Mouse (Mus musculus): ENCODE data around the gene Tmem208. TPM values are rescaled to one million over a fixed set of nuclear protein-coding genes. Genes with fewer than 3 reads are reported as not detected.
"Not testable (repeated sequence)": the region's sequence is repeated elsewhere in the genome, so short reads cannot be mapped to it uniquely, and the experiment has no call there.

Tmem208 gene
- polyA plus RNA-seq, 1 experiment from 2014 or later = 126 TPM

- peak overlapping the region; percentile 84 for H3K4me2 ChIP-seq (ENCODE audit: low read length)
- peaks cover 50% of the 10 kb centered on the region for H3K4me1 ChIP-seq (replicated peaks; ENCODE audit: control insufficient read depth, insufficient read depth, low read length)
- under 1% methylated on average over 53 of the region's 53 CpGs for WGBS
- peak overlapping the region; percentile 61 for H3K4me3 ChIP-seq (replicated peaks; ENCODE audit: low read length)
- H3K27ac ChIP-seq (ENCODE audit: low read length) = peak overlapping the region; percentile 91
- ATAC-seq = peak; percentile 91
- H3K9ac ChIP-seq (replicated peaks; ENCODE audit: low read depth, low read length) = peak overlapping the region; percentile 59
- no peaks in the 10 kb centered on the region for H3K9me3 ChIP-seq (ENCODE audit: control insufficient read depth, low read length)
- no peaks in the 10 kb centered on the region for H3K36me3 ChIP-seq (ENCODE audit: control insufficient read depth, insufficient read depth)
- H3K27me3 ChIP-seq (replicated peaks; ENCODE audit: control insufficient read depth, insufficient read depth, low read length) = no peaks in the 10 kb centered on the region
These were observed 37.0 kb upstream of the Tmem208 start for GRCm38 (mm10) chr8:105288958-105289732.

- Histone ChIP-seq H3K4me2 (ENCODE audit: low read length) (peak within 1 kb of the TSS; percentile 84), H3K9ac (replicated peaks; ENCODE audit: low read depth, low read length) (peak within 1 kb of the TSS; percentile 59), H3K9me3 (ENCODE audit: control insufficient read depth, low read length) (no peaks in the 10 kb centered on the region), H3K36me3 (ENCODE audit: control insufficient read depth, insufficient read depth) (no peaks in the 10 kb centered on the region), H3K27me3 (replicated peaks; ENCODE audit: control insufficient read depth, insufficient read depth, low read length) (no peaks in the 10 kb centered on the region), H3K4me1 (replicated peaks; ENCODE audit: control insufficient read depth, insufficient read depth, low read length) (peaks cover 50% of the 10 kb centered on the region), H3K4me3 (replicated peaks; ENCODE audit: low read length) (peak within 1 kb of the TSS; percentile 61), H3K27ac (ENCODE audit: low read length) (peak within 1 kb of the TSS; percentile 91)
- 1% methylated on average over 43 of the region's 43 CpGs for WGBS
- peak; percentile 16 for ATAC-seq
These were observed 36.2 kb upstream of the Tmem208 start, which contains the start of gene 4931428F04Rik for GRCm38 (mm10) chr8:105289805-105290460. Gene 4931428F04Rik (minus strand): TSS chr8:105289864.

- no peak for ATAC-seq
- H3K9ac ChIP-seq (replicated peaks; ENCODE audit: low read depth, low read length) = peak overlapping the region; percentile 59
- no peak overlapping the region for H3K27ac ChIP-seq (ENCODE audit: low read length)
- H3K36me3 ChIP-seq (ENCODE audit: control insufficient read depth, insufficient read depth) = no peaks in the 10 kb centered on the region
- no peaks in the 10 kb centered on the region for H3K27me3 ChIP-seq (replicated peaks; ENCODE audit: control insufficient read depth, insufficient read depth, low read length)
- no peaks in the 10 kb centered on the region for H3K9me3 ChIP-seq (ENCODE audit: control insufficient read depth, low read length)
- peaks cover 44% of the 10 kb centered on the region for H3K4me1 ChIP-seq (replicated peaks; ENCODE audit: control insufficient read depth, insufficient read depth, low read length)
- peak overlapping the region; percentile 61 for H3K4me3 ChIP-seq (replicated peaks; ENCODE audit: low read length)
- H3K4me2 ChIP-seq (ENCODE audit: low read length) = peak overlapping the region; percentile 84
- 4% methylated on average over 31 of the region's 31 CpGs for WGBS
These were observed 35.4 kb upstream of the Tmem208 start for GRCm38 (mm10) chr8:105290554-105291314.

GRCm38 (mm10) chr8:105291364-105291763, 34.8 kb upstream of the Tmem208 start:
- not testable (repeated sequence) for H3K4me2 ChIP-seq (ENCODE audit: low read length)

GRCm38 (mm10) chr8:105291802-105292201, 34.4 kb upstream of the Tmem208 start:
- not testable (repeated sequence) for ATAC-seq; H3K27me3 ChIP-seq (replicated peaks; ENCODE audit: control insufficient read depth, insufficient read depth, low read length); H3K4me2 ChIP-seq (ENCODE audit: low read length); H3K9me3 ChIP-seq (ENCODE audit: control insufficient read depth, low read length); H3K27ac ChIP-seq (ENCODE audit: low read length); H3K9ac ChIP-seq (replicated peaks; ENCODE audit: low read depth, low read length); H3K36me3 ChIP-seq (ENCODE audit: control insufficient read depth, insufficient read depth); H3K4me3 ChIP-seq (replicated peaks; ENCODE audit: low read length)
- 71% methylated on average over 3 of the region's 3 CpGs for WGBS
- H3K4me1 ChIP-seq (replicated peaks; ENCODE audit: control insufficient read depth, insufficient read depth, low read length) = peaks cover 33% of the 10 kb centered on the region

More at GRCm38 (mm10) chr8:105291364-105291763, 34.8 kb upstream of the Tmem208 start:
- H3K27me3 ChIP-seq (replicated peaks; ENCODE audit: control insufficient read depth, insufficient read depth, low read length); H3K9me3 ChIP-seq (ENCODE audit: control insufficient read depth, low read length); H3K27ac ChIP-seq (ENCODE audit: low read length); H3K4me3 ChIP-seq (replicated peaks; ENCODE audit: low read length); H3K9ac ChIP-seq (replicated peaks; ENCODE audit: low read depth, low read length); ATAC-seq; H3K36me3 ChIP-seq (ENCODE audit: control insufficient read depth, insufficient read depth): not testable (repeated sequence)
- peaks cover 38% of the 10 kb centered on the region for H3K4me1 ChIP-seq (replicated peaks; ENCODE audit: control insufficient read depth, insufficient read depth, low read length)
- WGBS = 88% methylated on average over 8 of the region's 8 CpGs

- H3K27me3 ChIP-seq (replicated peaks; ENCODE audit: control insufficient read depth, insufficient read depth, low read length) = no peaks in the 10 kb centered on the region
- no peaks in the 10 kb centered on the region for H3K36me3 ChIP-seq (ENCODE audit: control insufficient read depth, insufficient read depth)
- peaks cover 31% of the 10 kb centered on the region for H3K4me1 ChIP-seq (replicated peaks; ENCODE audit: control insufficient read depth, insufficient read depth, low read length)
- H3K9ac ChIP-seq (replicated peaks; ENCODE audit: low read depth, low read length) = no peak overlapping the region
- no peak overlapping the region for H3K27ac ChIP-seq (ENCODE audit: low read length)
- 80% methylated on average over 7 of the region's 7 CpGs for WGBS
- no peak overlapping the region for H3K4me2 ChIP-seq (ENCODE audit: low read length)
- no peak for ATAC-seq
- H3K9me3 ChIP-seq (ENCODE audit: control insufficient read depth, low read length) = no peaks in the 10 kb centered on the region
- no peak overlapping the region for H3K4me3 ChIP-seq (replicated peaks; ENCODE audit: low read length)
These were observed 33.7 kb upstream of the Tmem208 start for GRCm38 (mm10) chr8:105292471-105292870.

- Histone ChIP-seq H3K9ac (replicated peaks; ENCODE audit: low read depth, low read length) (no peak overlapping the region), H3K36me3 (ENCODE audit: control insufficient read depth, insufficient read depth) (no peaks in the 10 kb centered on the region), H3K4me3 (replicated peaks; ENCODE audit: low read length) (no peak overlapping the region), H3K27ac (ENCODE audit: low read length) (no peak overlapping the region), H3K27me3 (replicated peaks; ENCODE audit: control insufficient read depth, insufficient read depth, low read length) (no peaks in the 10 kb centered on the region), H3K4me2 (ENCODE audit: low read length) (no peak overlapping the region), H3K9me3 (ENCODE audit: control insufficient read depth, low read length) (no peaks in the 10 kb centered on the region), H3K4me1 (replicated peaks; ENCODE audit: control insufficient read depth, insufficient read depth, low read length) (peaks cover 26% of the 10 kb centered on the region)
- 69% methylated on average over 19 of the region's 19 CpGs for WGBS
- no peak for ATAC-seq
These were observed 32.7 kb upstream of the Tmem208 start for GRCm38 (mm10) chr8:105293405-105293804.

GRCm38 (mm10) chr8:105294776-105295175, 31.4 kb upstream of the Tmem208 start:
- H3K4me3 ChIP-seq (replicated peaks; ENCODE audit: low read length) = no peak overlapping the region
- H3K9me3 ChIP-seq (ENCODE audit: control insufficient read depth, low read length) = no peaks in the 10 kb centered on the region
- no peaks in the 10 kb centered on the region for H3K27me3 ChIP-seq (replicated peaks; ENCODE audit: control insufficient read depth, insufficient read depth, low read length)
- peaks cover 1% of the 10 kb centered on the region for H3K36me3 ChIP-seq (ENCODE audit: control insufficient read depth, insufficient read depth)
- H3K4me1 ChIP-seq (replicated peaks; ENCODE audit: control insufficient read depth, insufficient read depth, low read length) = peaks cover 32% of the 10 kb centered on the region
- no peak overlapping the region for H3K27ac ChIP-seq (ENCODE audit: low read length)
- H3K4me2 ChIP-seq (ENCODE audit: low read length) = no peak overlapping the region
- 65% methylated on average over 9 of the region's 9 CpGs for WGBS
- ATAC-seq = no peak
- H3K9ac ChIP-seq (replicated peaks; ENCODE audit: low read depth, low read length) = no peak overlapping the region

GRCm38 (mm10) chr8:105295256-105295655, 30.9 kb upstream of the Tmem208 start:
- WGBS = 74% methylated on average over 11 of the region's 11 CpGs
- peaks cover 27% of the 10 kb centered on the region for H3K4me1 ChIP-seq (replicated peaks; ENCODE audit: control insufficient read depth, insufficient read depth, low read length)

More at GRCm38 (mm10) chr8:105295256-105295655, 30.9 kb upstream of the Tmem208 start:
- no peak overlapping the region for H3K4me2 ChIP-seq (ENCODE audit: low read length)
- H3K4me3 ChIP-seq (replicated peaks; ENCODE audit: low read length) = no peak overlapping the region
- no peaks in the 10 kb centered on the region for H3K27me3 ChIP-seq (replicated peaks; ENCODE audit: control insufficient read depth, insufficient read depth, low read length)
- no peaks in the 10 kb centered on the region for H3K9me3 ChIP-seq (ENCODE audit: control insufficient read depth, low read length)
- H3K36me3 ChIP-seq (ENCODE audit: control insufficient read depth, insufficient read depth) = peaks cover 6% of the 10 kb centered on the region
- no peak overlapping the region for H3K27ac ChIP-seq (ENCODE audit: low read length)
- H3K9ac ChIP-seq (replicated peaks; ENCODE audit: low read depth, low read length) = no peak overlapping the region
- ATAC-seq = no peak
